Mouse (Mus musculus) embryonic stem cell, embryonic (primary cell): ENCODE measurements around the gene Creld1.

ENCODE experiments used
- CTCF ChIA-PET, 4 experiments: fragments of 300-600 bp in 2 of 4; fragments of 350-600 bp in 2 of 4; sonication (Branson Sonifier 250); formaldehyde crosslinking; loops; one replicate each; lab custom pipeline; 2022; ENCODE audit warnings: inconsistent platforms in 2 of 4; lab: Charles Lee
- POLR2A ChIA-PET, 4 experiments: fragments of 300-600 bp in 2 of 4; fragments of 350-600 bp in 2 of 4; sonication (Branson Sonifier 250); formaldehyde crosslinking; loops; one replicate each; lab custom pipeline; 2022; ENCODE audit warnings: antibody characterized with exemption in 4 of 4, inconsistent platforms in 1 of 4; lab: Charles Lee

Gene Creld1

DNA sequence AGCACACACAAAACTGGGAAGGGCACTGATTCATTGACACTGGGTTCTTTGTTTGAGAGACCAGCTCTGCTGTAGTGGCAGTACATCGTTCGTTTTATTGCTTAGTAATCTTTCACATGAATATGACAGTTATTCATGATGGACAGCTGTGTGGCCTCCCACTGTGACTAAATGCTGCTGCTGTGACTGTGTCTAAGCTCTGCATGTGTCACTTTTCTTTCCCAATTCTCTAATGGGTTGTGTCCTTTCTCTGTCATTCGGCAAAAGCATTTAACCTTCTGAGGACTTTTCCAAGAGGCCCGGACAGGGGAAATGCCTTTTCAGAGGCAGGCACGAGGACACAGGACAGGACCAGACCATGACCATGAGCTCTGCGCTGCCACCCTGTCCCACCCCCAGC lies 30.8 kb downstream of the Creld1 start:
- ChIA-PET CTCF (interaction anchor here in 2 of 4 experiments (0.8 to 1.5 kb wide), 2 partner anchors 19 to 44 kb away, joined by 3 to 5 read pairs; no protein-coding TSS in a partner anchor), POLR2A (interaction anchor here in 1 of 4 experiments (1.2 to 1.7 kb wide), 4 partner anchors 9 to 32 kb away, joined by 3 to 4 read pairs (median 3); no protein-coding TSS in a partner anchor)

DNA sequence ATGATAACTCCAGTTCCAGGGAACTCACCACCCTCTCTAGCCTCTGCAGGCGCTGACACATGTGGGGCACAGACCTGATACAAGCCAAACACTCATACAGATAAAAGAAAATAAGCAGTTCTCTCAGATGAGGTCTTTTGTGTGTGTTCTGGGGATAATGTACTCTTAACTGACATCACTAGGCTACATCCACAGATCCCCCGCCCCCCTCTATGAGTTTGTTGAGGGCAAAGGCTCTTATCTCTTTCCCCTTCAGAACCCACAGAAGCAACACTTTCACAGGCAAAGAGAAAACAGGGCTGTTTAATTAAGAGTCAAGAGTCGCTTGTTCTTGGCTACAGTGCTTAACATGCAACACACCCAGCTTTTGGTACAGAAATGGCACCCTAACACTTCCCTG lies 31.5 kb downstream of the Creld1 start:
- POLR2A ChIA-PET, result interaction anchor here in 1 of 4 experiments (1.2 to 1.6 kb wide), 2 partner anchors 12 to 33 kb away, joined by 3 read pairs; no protein-coding TSS in a partner anchor
- CTCF ChIA-PET, result no interaction called here

DNA sequence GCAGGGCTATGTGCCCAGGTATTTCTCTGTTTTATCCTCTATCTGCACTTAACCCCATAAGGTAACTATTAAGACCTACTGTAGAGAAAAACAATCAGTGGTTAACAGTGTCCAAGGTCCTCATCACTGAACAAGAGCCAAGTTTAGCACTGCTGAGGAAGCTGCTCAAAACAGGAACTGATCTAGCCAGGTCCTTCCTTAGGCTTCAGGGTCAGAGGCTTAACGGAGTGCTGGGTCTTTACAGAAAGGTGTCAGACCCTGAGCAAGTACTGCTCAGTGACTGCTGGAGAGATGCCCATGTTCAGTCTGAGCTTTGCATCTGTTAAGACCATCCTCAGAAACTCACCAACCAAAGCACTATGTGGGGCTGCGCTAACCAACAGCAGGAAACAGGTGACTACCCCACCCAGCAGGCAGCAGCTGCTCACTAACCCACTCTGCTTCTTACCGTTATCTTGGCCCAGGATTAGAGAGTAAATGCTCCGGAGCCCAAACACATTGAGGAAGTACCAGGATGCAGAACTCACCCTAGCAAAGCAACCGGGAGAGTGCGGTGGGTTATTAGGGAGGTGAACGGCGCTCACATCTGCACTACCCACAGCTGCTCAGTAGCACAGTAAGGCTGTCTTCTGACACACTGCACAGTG lies 34.5 kb downstream of the Creld1 start:
- POLR2A ChIA-PET, result interaction anchor here in 1 of 4 experiments (1.0 to 1.2 kb wide), 3 partner anchors 15 to 34 kb away, joined by 3 to 4 read pairs (median 4); no protein-coding TSS in a partner anchor
- CTCF ChIA-PET, result no interaction called here

DNA sequence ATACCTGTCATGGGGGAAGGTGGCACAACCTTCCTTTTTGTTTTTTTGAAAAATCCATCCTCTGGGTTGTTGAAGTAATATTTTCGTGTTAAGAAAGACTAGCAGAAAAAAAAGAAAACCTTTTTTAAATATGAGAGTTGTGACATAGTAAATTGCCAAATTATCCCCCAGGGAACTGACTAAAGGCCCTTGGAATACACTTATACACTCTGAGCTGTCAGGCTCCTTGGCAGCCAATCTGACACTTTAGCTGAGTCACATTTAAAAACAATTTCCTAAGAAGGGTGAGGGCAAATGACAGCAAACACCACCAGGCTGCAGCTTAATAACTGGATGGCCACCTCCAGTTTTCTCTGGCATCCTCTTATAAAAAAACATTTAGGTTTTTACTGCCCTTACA lies 39.2 kb downstream of the Creld1 start:
- POLR2A ChIA-PET, result interaction anchor here in 1 of 4 experiments (0.9 to 1.3 kb wide), 2 partner anchors 9 to 20 kb away, joined by 3 read pairs; no protein-coding TSS in a partner anchor
- CTCF ChIA-PET, result no interaction called here

DNA sequence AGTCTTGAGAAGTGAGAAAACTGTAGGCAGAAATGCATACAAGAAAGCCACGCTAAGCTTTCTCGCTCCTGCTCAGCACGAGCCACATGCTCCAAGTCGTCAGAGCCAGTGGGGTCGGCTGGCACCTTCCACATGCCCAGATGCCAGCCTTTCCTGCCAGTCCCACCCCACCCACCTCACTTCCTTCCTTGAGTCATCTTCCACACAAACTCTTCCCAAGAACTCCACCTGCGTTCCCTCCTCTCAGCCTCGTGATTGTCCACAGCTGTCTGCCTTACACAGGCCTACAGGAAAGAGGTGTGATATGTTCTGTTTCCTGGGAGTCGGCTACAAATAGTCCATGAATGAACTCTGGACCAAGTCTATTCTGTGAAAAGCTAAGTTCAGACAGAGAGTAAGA lies 40.3 kb downstream of the Creld1 start:
- ChIA-PET CTCF (no interaction called here), POLR2A (interaction anchor here in 2 of 4 experiments (0.7 to 1.3 kb wide), 4 partner anchors 10 to 30 kb away, joined by 3 read pairs; no protein-coding TSS in a partner anchor)

DNA sequence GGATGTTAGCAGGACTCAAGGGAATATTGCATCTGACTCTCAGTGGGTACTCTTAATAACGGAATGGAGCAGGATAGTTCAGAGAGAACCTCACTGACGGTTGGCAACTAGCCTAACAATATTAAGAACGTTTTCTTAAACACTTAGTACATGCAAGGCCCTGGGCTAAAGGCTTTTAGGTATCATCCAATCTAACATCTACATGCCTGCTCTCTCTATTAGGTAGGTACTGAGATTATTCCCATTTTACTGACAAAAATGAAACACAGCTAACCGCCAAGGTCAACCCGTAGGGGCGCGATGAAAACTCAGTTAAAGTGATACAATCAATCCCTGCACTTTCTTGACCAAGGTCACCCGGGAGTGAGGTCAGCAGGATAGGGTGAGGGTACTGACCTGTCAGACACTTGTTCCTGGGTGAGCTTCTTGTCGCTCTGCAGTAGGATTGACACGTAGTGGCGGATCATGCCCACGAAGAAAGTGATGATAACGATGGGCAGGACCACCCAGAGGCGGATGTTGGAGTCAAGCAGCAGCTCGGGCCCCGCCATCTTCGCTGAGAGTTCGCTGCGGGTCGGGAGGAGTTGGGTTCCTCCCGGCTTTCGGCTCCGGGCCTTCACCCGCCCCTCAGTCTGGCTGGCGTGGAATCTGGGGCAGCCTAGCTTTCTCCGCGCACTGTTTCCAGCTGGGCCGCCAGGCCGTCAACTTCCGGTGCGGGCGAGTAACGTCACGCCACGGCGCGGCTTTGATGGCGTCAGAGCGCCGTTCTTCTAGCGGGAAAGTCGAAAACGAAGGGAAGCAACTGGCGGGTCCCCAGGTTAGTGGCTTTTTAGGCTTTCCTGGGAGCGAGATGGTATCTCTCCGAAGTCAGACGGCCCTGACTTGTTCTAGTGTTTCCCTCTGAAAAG lies 48.1 kb downstream of the Creld1 start, which contains the start of the genes Emc3 and Fancd2:
Emc3 (minus strand) TSS at position 721 of the 908 bp plus-strand sequence.
Fancd2 (plus strand) TSS at position 751 of the 908 bp plus-strand sequence.
- CTCF ChIA-PET, result interaction anchor here in 2 of 4 experiments (0.6 to 2.3 kb wide), 3 partner anchors 14 to 37 kb away, joined by 3 to 10 read pairs (median 3); no protein-coding TSS in a partner anchor
- POLR2A ChIA-PET, result interaction anchor here in 3 of 4 experiments (0.6 to 2.5 kb wide), 29 partner anchors 9 to 196 kb away, joined by 3 to 14 read pairs (median 3); partner anchors contain the start of genes Prrt3 (in 3 of the 3), Brk1 (in 1 of the 3), Creld1 (in 1 of the 3) and Il17rc (in 1 of the 3)

DNA sequence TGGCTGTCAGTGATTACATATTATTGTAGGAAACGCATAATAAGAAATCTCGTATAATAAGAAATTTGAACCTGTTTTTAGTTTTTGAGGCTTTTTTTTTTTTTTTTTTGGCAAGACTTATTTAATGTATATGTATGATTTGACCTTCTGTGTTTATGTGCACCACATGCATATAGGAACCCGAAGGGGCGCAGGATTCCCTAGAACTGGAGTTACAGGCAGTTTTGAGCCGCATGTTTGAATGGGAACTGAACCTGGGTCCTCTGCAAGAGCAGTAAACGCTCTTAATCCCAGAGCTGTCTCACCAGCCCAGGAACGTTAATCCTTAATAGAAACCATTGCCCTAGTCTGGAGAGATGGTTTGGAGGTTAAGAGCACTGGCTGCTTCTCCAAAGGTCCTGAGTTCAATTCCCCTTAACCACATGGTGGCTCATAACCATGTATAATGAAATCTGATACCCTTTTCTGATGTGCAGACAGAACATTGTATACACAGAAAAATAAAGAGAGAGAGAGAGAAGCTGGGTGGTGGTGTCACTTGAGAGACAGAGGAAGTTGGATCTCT lies 48.8 kb downstream of the Creld1 start:
- ChIA-PET POLR2A (interaction anchor here (0.6 to 2.5 kb wide), 22 partner anchors 8 to 165 kb away, joined by 3 to 14 read pairs (median 4); partner anchors contain the start of genes Prrt3 (in 2 of the 4), Tatdn2 (in 2 of the 4), Brk1 (in 1 of the 4) and Jagn1 (in 1 of the 4)), CTCF (interaction anchor here in 3 of 4 experiments (0.7 to 1.3 kb wide), 4 partner anchors 14 to 107 kb away, joined by 3 read pairs; no protein-coding TSS in a partner anchor)

DNA sequence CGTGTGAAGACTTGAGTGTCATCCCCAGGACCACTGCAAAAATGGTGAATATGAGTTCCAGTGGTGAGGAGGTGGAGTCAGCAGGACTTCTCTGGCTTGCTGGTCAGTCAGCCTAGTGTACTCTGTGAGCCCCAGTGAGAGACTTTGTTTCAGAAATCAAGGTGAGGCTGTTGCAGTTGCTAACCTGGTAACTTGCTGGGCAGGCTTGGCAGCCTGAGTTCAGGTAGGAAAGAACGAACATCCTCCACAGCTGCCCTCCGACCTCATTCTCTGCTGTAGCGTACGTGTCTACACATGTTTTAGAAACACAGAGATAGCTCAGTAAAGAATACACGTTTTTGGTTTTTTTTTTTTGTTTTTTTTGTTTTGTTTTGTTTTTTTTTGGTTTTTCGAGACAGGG lies 51.8 kb downstream of the Creld1 start:
- ChIA-PET CTCF (no interaction called here), POLR2A (interaction anchor here in 1 of 4 experiments (0.6 kb wide), 1 partner anchor 142 kb away, joined by 3 read pairs; no protein-coding TSS in a partner anchor)

DNA sequence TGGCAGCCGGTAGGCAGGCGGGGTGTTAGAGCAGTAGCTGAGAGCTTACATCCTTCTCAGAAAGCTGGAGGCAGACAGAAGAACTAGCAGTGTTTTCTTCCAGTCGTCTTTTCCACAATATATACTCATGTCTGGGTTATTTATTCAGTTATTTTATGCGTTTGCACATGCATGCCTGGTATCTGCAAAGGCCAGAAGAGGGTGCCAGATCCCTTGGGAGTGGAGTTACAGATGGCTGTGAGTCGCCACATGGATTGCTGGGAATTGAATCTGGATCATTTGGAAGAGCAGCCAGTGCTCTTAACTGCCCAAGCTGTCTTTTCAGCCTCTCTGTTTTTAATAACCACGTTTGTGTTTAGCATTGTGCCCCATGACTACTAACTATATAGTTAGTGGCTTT lies 58.5 kb downstream of the Creld1 start:
- POLR2A ChIA-PET, result interaction anchor here in 1 of 4 experiments (0.5 kb wide), 1 partner anchor 102 kb away, joined by 4 read pairs; no protein-coding TSS in a partner anchor
- CTCF ChIA-PET, result no interaction called here
